Mouse (Mus musculus) hindbrain, embryonic 12.5 days (tissue): ENCODE measurements at regions not wholly inside any gene's neighbourhood (a gene's known extent, or its start where the extent isn't known, plus 50 kb on each side); places are given as distances from the start of the nearest gene placed in this dataset.
"Not testable (repeated sequence)": the region's sequence is repeated elsewhere in the genome, so short reads cannot be mapped to it uniquely, and the experiment has no call there.

ENCODE experiments used
- ATAC-seq: fragments of 200-750 bp; cut with Nextera tagmentation; 2 replicates; pipeline ENCODE4 v1.8.0; 2017; ENCODE audit warnings: moderate TSS enrichment; ENCODE audit not compliant: low FRiP score
- H3K27ac ChIP-seq: fragments of 300-500 bp; sonication (generic); 2 replicates; pipeline ENCODE4 v1.5.1; 2016; ENCODE audit warnings: mild to moderate bottlenecking
- H3K27me3 ChIP-seq: fragments of 300-500 bp; sonication (generic); 2 replicates; pipeline ENCODE4 v1.6.1; 2016; ENCODE audit warnings: mild to moderate bottlenecking
- H3K36me3 ChIP-seq: fragments of 300-500 bp; sonication (generic); 2 replicates; pipeline ENCODE4 v1.6.1; 2016; ENCODE audit warnings: mild to moderate bottlenecking
- H3K4me1 ChIP-seq: fragments of 300-500 bp; sonication (generic); 2 replicates; pipeline ENCODE4 v1.6.1; 2016
- H3K4me2 ChIP-seq: fragments of 300-500 bp; sonication (generic); replicated peaks from 2 replicates; pipeline ENCODE4 v1.6.1; 2016; ENCODE audit warnings: mild to moderate bottlenecking
- H3K4me3 ChIP-seq: fragments of 300-500 bp; sonication (generic); 2 replicates; pipeline ENCODE4 v1.5.1; 2016; ENCODE audit warnings: mild to moderate bottlenecking
- H3K9ac ChIP-seq: fragments of 300-500 bp; sonication (generic); 2 replicates; pipeline ENCODE4 v1.6.1; 2016; ENCODE audit warnings: mild to moderate bottlenecking, moderate library complexity
- H3K9me3 ChIP-seq: fragments of 300-500 bp; sonication (generic); replicated peaks from 2 replicates; pipeline ENCODE4 v1.6.1; 2016; ENCODE audit warnings: mild to moderate bottlenecking
- WGBS: fragments of 180-500 bp; shearing (Covaris S2); methylation state at CpG from one replicate; pipeline ENCODE4 v1.1.7; 2016; 5-methylcytosine and 5-hydroxymethylcytosine counted together

DNA sequence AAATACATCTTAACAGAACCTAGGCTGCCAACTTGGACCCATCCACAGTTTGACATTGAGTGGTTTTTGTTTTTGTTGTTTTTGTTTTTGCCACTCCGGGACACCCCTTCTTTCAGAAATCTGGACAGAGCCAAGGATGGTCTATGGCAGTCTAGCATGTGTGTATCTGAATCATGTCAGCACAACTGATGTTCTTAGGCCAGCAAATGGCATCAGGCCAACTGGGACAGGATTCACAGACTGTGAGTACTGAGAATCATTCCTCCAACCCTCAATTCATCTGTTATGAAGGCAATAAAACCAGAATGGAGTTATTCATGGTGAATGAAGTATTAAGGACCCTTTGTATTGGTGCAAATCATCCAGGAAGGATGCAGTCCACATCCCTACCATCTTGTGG is 1372.5 kb upstream of the Rag2 start:
- Histone ChIP-seq H3K27me3 (no peaks in the 10 kb centered on the region), H3K9me3 (no peaks in the 10 kb centered on the region), H3K4me1 (no peaks in the 10 kb centered on the region), H3K4me2 (no peak overlapping the region), H3K9ac (no peak overlapping the region), H3K36me3 (no peaks in the 10 kb centered on the region), H3K27ac (no peak overlapping the region), H3K4me3 (no peak overlapping the region)
- no peak for ATAC-seq
- WGBS, result 81% methylated on average over 1 of the region's 1 CpGs

- Histone ChIP-seq H3K27me3 (no peaks in the 10 kb centered on the region), H3K9me3 (no peaks in the 10 kb centered on the region), H3K4me2 (no peak overlapping the region), H3K27ac (no peak overlapping the region), H3K4me1 (no peaks in the 10 kb centered on the region), H3K36me3 (no peaks in the 10 kb centered on the region), H3K9ac (no peak overlapping the region), H3K4me3 (no peak overlapping the region)
- ATAC-seq, result peak; percentile 92
- WGBS, result 40% methylated on average over 1 of the region's 1 CpGs
These were observed 1365.2 kb upstream of the Rag2 start for GRCm38 (mm10) chr2:100259136-100259853.

- Histone ChIP-seq H3K9ac (no peak overlapping the region), H3K4me3 (no peak overlapping the region), H3K27ac (no peak overlapping the region), H3K36me3 (no peaks in the 10 kb centered on the region), H3K9me3 (no peaks in the 10 kb centered on the region), H3K4me2 (no peak overlapping the region), H3K27me3 (no peaks in the 10 kb centered on the region), H3K4me1 (no peaks in the 10 kb centered on the region)
- 71% methylated on average over 7 of the region's 7 CpGs for WGBS
- ATAC-seq, result no peak
These were observed 1318.0 kb upstream of the Rag2 start for GRCm38 (mm10) chr2:100306516-100306915.

GRCm38 (mm10) chr2:100312750-100313275 is 1311.7 kb upstream of the Rag2 start:
- 3% methylated on average over 1 of the region's 1 CpGs for WGBS
- ATAC-seq, result no peak
- Histone ChIP-seq H3K27me3 (no peaks in the 10 kb centered on the region), H3K27ac (no peak overlapping the region), H3K4me1 (no peaks in the 10 kb centered on the region), H3K4me2 (no peak overlapping the region), H3K4me3 (no peak overlapping the region), H3K36me3 (no peaks in the 10 kb centered on the region), H3K9me3 (no peaks in the 10 kb centered on the region), H3K9ac (no peak overlapping the region)

GRCm38 (mm10) chr2:100320461-100320860 is 1304.1 kb upstream of the Rag2 start:
- Histone ChIP-seq H3K9me3 (no peaks in the 10 kb centered on the region), H3K27me3 (no peaks in the 10 kb centered on the region), H3K4me1 (no peaks in the 10 kb centered on the region), H3K27ac (no peak overlapping the region), H3K36me3 (no peaks in the 10 kb centered on the region), H3K9ac (no peak overlapping the region), H3K4me3 (no peak overlapping the region), H3K4me2 (no peak overlapping the region)
- WGBS, result 74% methylated on average over 1 of the region's 1 CpGs
- ATAC-seq, result no peak

- ATAC-seq, result no peak
- Histone ChIP-seq H3K9me3 (no peaks in the 10 kb centered on the region), H3K27ac (no peak overlapping the region), H3K27me3 (no peaks in the 10 kb centered on the region), H3K36me3 (no peaks in the 10 kb centered on the region), H3K4me3 (no peak overlapping the region), H3K9ac (no peak overlapping the region), H3K4me1 (no peaks in the 10 kb centered on the region), H3K4me2 (no peak overlapping the region)
- WGBS, result 75% methylated on average over 4 of the region's 4 CpGs
These were observed 1283.8 kb upstream of the Rag2 start for GRCm38 (mm10) chr2:100340713-100341112.

DNA sequence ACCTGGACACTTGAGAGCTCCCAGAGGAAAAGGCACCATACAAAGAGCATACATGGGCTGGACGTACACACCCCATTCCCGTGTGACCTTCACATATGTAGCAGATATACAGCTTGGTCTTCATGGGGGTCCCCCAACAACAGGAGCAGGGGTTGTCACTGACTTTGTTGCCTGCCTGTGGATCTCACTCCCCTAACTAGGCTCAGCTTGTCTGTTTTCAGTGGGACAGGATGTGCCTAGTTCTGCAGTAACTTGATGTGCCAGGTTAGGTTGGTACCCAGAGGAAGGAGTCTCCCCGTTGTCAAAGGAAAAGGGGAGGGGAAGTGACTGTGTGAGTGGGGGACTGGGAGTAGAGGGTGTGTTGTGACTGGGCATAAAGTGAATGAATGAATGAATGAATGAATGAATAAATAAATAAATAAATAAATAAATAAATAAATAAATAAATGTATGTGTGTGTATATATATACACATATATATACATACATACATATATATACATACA is 1279.5 kb upstream of the Rag2 start:
- 0 out of 2 replicates have a peak, but pooled peaks have one; percentile 32 for ATAC-seq
- Histone ChIP-seq H3K36me3 (no peaks in the 10 kb centered on the region), H3K9ac (no peak overlapping the region), H3K27ac (no peak overlapping the region), H3K27me3 (no peaks in the 10 kb centered on the region), H3K4me2 (no peak overlapping the region), H3K4me1 (no peaks in the 10 kb centered on the region), H3K4me3 (no peak overlapping the region), H3K9me3 (no peaks in the 10 kb centered on the region)
- 91% methylated on average over 3 of the region's 3 CpGs for WGBS

GRCm38 (mm10) chr2:100365616-100366015 is 1258.9 kb upstream of the Rag2 start:
- H3K4me3 ChIP-seq, H3K4me1 ChIP-seq, ATAC-seq, H3K27me3 ChIP-seq, H3K9me3 ChIP-seq, H3K27ac ChIP-seq, H3K4me2 ChIP-seq, H3K9ac ChIP-seq, H3K36me3 ChIP-seq: not testable (repeated sequence)
- WGBS, result 89% methylated on average over 10 of the region's 10 CpGs

GRCm38 (mm10) chr2:100399776-100400175 is 1224.7 kb upstream of the Rag2 start:
- Histone ChIP-seq H3K36me3 (no peaks in the 10 kb centered on the region), H3K4me2 (no peak overlapping the region), H3K27me3 (no peaks in the 10 kb centered on the region), H3K9me3 (no peaks in the 10 kb centered on the region), H3K9ac (no peak overlapping the region), H3K4me3 (no peak overlapping the region), H3K27ac (no peak overlapping the region), H3K4me1 (no peaks in the 10 kb centered on the region)
- no peak for ATAC-seq

- Histone ChIP-seq H3K4me2 (no peak overlapping the region), H3K27ac (no peak overlapping the region), H3K9me3 (no peaks in the 10 kb centered on the region), H3K36me3 (no peaks in the 10 kb centered on the region), H3K4me1 (no peaks in the 10 kb centered on the region), H3K4me3 (no peak overlapping the region), H3K9ac (no peak overlapping the region), H3K27me3 (no peaks in the 10 kb centered on the region)
- 98% methylated on average over 2 of the region's 2 CpGs for whole genome bisulfite sequencing
- ATAC-seq, result no peak
These were observed 1197.9 kb upstream of the Rag2 start for GRCm38 (mm10) chr2:100426661-100427060.

DNA sequence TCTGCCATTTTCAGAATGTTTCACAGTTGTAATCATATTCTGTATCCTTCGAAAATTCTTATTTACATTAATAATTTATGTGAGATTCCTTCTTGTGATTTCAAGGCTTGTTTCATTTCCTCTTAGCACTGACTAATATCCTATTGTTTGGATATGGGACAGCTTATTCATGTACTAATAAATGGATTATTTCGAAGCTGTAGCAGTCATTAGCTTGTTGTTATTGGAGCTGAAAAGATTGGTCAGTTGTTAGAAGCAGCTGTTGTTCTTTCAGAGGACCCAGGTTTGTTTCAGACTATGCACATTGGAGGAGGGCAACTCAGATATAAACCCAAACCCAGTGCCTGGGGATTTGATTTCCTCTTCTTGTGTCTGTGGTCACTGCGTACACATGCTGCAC is 1189.5 kb upstream of the Rag2 start:
- Histone ChIP-seq H3K27me3 (no peaks in the 10 kb centered on the region), H3K36me3 (no peaks in the 10 kb centered on the region), H3K9ac (no peak overlapping the region), H3K4me3 (no peak overlapping the region), H3K4me2 (no peak overlapping the region), H3K27ac (no peak overlapping the region), H3K4me1 (no peaks in the 10 kb centered on the region), H3K9me3 (no peaks in the 10 kb centered on the region)
- ATAC-seq, result no peak
- WGBS, result 82% methylated on average over 3 of the region's 3 CpGs

DNA sequence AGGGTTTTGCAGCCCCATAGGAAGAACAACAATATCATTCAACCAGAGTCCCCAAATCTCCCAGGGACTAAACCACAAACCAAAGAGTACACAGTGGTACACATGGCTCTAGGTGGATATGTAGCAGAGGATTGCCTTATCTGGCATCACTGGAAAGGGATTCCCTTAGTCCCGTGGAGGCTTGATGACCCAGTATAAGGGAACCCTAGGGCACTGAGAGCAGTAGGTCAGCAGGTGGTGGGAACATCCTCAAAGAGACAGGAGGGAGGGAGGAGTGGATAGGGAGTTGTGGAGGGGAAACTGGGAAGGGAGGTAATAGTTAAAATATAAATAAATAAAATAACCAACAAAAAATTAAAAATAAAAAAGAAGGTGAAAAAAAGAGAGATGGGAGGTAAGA is 1178.7 kb upstream of the Rag2 start:
- Histone ChIP-seq H3K36me3 (no peaks in the 10 kb centered on the region), H3K4me3 (no peak overlapping the region), H3K9me3 (no peaks in the 10 kb centered on the region), H3K9ac (no peak overlapping the region), H3K27me3 (no peaks in the 10 kb centered on the region), H3K4me1 (no peaks in the 10 kb centered on the region), H3K27ac (no peak overlapping the region), H3K4me2 (no peak overlapping the region)
- 78% methylated on average over 1 of the region's 1 CpGs for WGBS
- no peak for ATAC-seq

DNA sequence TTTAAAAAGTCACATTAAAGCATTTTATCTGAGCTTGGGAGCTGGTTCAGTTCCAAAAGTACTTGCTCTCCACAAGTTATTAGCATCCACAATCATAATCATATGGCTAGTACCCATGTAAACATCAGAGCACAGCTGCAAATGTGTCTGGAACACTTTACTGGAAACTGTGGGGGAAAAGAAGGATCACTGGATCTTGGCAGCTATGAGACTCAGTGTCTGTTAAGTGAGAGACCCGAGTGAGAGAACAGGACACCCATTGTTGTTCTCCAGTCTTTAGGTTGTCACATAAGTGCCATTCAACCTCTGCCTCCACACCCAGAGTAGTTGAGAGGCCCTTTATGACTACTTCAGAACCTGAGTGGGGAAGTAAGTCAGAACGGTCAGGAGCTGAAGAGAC is 1178.2 kb upstream of the Rag2 start:
- Histone ChIP-seq H3K9me3 (no peaks in the 10 kb centered on the region), H3K36me3 (no peaks in the 10 kb centered on the region), H3K4me2 (no peak overlapping the region), H3K4me1 (no peaks in the 10 kb centered on the region), H3K9ac (no peak overlapping the region), H3K4me3 (no peak overlapping the region), H3K27ac (no peak overlapping the region), H3K27me3 (no peaks in the 10 kb centered on the region)
- 72% methylated on average over 2 of the region's 2 CpGs for WGBS
- no peak for ATAC-seq
